Mouse (Mus musculus) kidney, adult 2 months (tissue): Measurements from ENCODE around the gene Dock2.

ENCODE experiments used
- CTCF ChIP-seq: fragments of 200-500 bp; conservative IDR thresholded peaks from 2 replicates; pipeline ENCODE4 v1.5.1; 2011; ENCODE audit warnings: low read depth, mild to moderate bottlenecking, control low read depth, low read length, moderate library complexity, mixed read lengths; ENCODE audit not compliant: insufficient read depth, insufficient read length
- POLR2A ChIP-seq: fragments of 200-500 bp; IDR thresholded peaks from one replicate; pipeline ENCODE4 v1.6.1; 2011; ENCODE audit warnings: low read depth, low read length, control low read depth

DNA sequence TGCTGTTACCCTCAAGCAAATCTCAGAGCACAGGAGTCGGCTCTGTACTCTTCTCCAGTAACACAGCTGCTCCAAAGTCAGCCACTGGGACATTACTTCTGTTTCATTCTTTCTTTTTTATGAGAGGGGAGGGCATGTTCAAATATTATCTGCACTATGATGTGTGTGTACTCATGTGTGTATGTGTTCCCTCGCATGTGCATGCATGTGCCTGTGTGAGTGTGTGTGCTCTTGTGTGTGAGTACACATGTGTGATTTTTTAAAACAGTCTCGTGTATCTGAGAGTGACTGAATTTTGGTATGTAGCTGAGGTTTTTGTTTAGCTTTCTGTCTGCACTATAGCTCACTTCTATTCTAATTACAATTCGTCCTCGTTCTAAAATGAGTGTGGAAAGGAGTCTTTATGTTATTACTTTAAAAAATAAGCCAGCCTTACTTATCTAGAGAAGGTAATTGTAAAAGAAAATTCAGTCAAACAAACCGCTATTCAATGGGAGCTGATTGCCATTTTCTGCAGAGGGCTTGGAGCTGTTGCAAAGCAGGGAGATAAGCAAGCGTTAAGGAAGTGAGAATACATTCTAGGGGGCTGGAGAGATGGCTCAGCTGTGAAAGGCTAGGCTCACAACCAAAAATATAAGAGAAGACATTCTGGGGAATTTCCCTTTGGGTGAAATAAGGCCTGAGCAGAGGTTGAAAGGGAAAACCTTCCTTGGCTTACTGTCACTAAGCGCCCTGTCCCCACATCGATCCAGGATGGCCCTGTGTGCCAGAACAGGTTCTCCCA, 589.3 kb downstream of the Dock2 start:
- TF ChIP-seq POLR2A (no peak), CTCF (no peak)
